Mouse (Mus musculus) thymus, adult 2 months (tissue): ENCODE data around the gene Dag1. TPM values are rescaled to one million over a fixed set of nuclear protein-coding genes. Genes with fewer than 3 reads are reported as not detected.

Experiments
- DNase-seq: peaks from one replicate; pipeline ENCODE4 v3.0.0; 2021
- H3K27ac ChIP-seq: fragments of 200-500 bp; 2 replicates; pipeline ENCODE4 v1.5.1; 2012; ENCODE audit warnings: low read length, control low read depth; ENCODE audit not compliant: control insufficient read depth, insufficient read depth
- H3K27me3 ChIP-seq: fragments of 200-500 bp; 2 replicates; pipeline ENCODE4 v1.6.1; 2012; ENCODE audit warnings: mild to moderate bottlenecking, low read length, moderate library complexity, mixed read lengths; ENCODE audit not compliant: control insufficient read depth, insufficient read depth
- H3K36me3 ChIP-seq: fragments of 200-500 bp; 2 replicates; pipeline ENCODE4 v1.6.1; 2012; ENCODE audit warnings: mild to moderate bottlenecking, low read length, moderate library complexity; ENCODE audit not compliant: control insufficient read depth, insufficient read depth
- H3K4me1 ChIP-seq: fragments of 200-500 bp; replicated peaks from 2 replicates; pipeline ENCODE4 v1.6.1; 2012; ENCODE audit warnings: low read length; ENCODE audit not compliant: control insufficient read depth, insufficient read depth
- H3K4me3 ChIP-seq: fragments of 200-500 bp; 2 replicates; pipeline ENCODE4 v1.5.1; 2012; ENCODE audit warnings: mild to moderate bottlenecking, low read length, control low read depth, moderate library complexity; ENCODE audit not compliant: control insufficient read depth, insufficient read depth
- CTCF ChIP-seq: fragments of 200-500 bp; IDR thresholded peaks from 2 replicates; pipeline ENCODE4 v1.5.1; 2012; ENCODE audit warnings: mild to moderate bottlenecking, control low read depth, low read length, moderate library complexity, borderline replicate concordance; ENCODE audit not compliant: control insufficient read depth, poor library complexity, insufficient read depth; ENCODE audit errors: extremely low read depth
- POLR2A ChIP-seq: fragments of 200-500 bp; IDR thresholded peaks from 2 replicates; pipeline ENCODE4 v1.6.1; 2012; ENCODE audit warnings: mild to moderate bottlenecking, low read length, control low read depth, moderate library complexity; ENCODE audit not compliant: control insufficient read depth, poor library complexity, insufficient read depth; ENCODE audit errors: extremely low read depth
- WGBS: fragments of 180-500 bp; shearing (Covaris S2); methylation state at CpG from one replicate; pipeline ENCODE4 v1.1.7; 2018; 5-methylcytosine and 5-hydroxymethylcytosine counted together
- polyA plus RNA-seq: library from polyadenylated mRNA; depleted of rRNA; stranded (reverse); fragments of >200 nt; gene quantifications from 2 replicates; pipeline ENCODE4 v1.2.3, GENCODE M21; 2012

The Dag1 gene
- polyA plus RNA-seq, 1 experiment, result 27.0 TPM

GRCm38 (mm10) chr9:108284410-108284809 lies 20.7 kb upstream of the Dag1 start:
- DNase-seq, result peak; percentile 79
- no peak overlapping the region for H3K27ac ChIP-seq
- no peaks in the 10 kb centered on the region for H3K27me3 ChIP-seq
- H3K36me3 ChIP-seq, result no peaks in the 10 kb centered on the region
- H3K4me3 ChIP-seq, result no peak overlapping the region
- no peaks in the 10 kb centered on the region for H3K4me1 ChIP-seq
- no peak for TF ChIP-seq CTCF
- TF ChIP-seq POLR2A, result no peak
- 6% methylated on average over 6 of the region's 6 CpGs for WGBS

GRCm38 (mm10) chr9:108280071-108280828 lies 16.5 kb upstream of the Dag1 start:
- no peak overlapping the region for H3K27ac ChIP-seq
- no peaks in the 10 kb centered on the region for H3K27me3 ChIP-seq
- no peak overlapping the region for H3K4me3 ChIP-seq
- H3K36me3 ChIP-seq, result no peaks in the 10 kb centered on the region
- no peak for DNase-seq
- WGBS, result 65% methylated on average over 8 of the region's 8 CpGs
- TF ChIP-seq POLR2A (no peak), CTCF (no peak)
- no peaks in the 10 kb centered on the region for H3K4me1 ChIP-seq

GRCm38 (mm10) chr9:108278697-108279450 lies 15.1 kb upstream of the Dag1 start:
- Histone ChIP-seq H3K4me3 (no peak overlapping the region), H3K4me1 (no peaks in the 10 kb centered on the region), H3K36me3 (no peaks in the 10 kb centered on the region), H3K27me3 (no peaks in the 10 kb centered on the region), H3K27ac (no peak overlapping the region)
- DNase-seq, result peak; percentile 48
- no peak for TF ChIP-seq CTCF
- TF ChIP-seq POLR2A, result no peak
- WGBS, result 79% methylated on average over 10 of the region's 10 CpGs

GRCm38 (mm10) chr9:108275331-108275659 lies 11.5 kb upstream of the Dag1 start:
- Histone ChIP-seq H3K4me3 (no peak overlapping the region), H3K36me3 (no peaks in the 10 kb centered on the region), H3K27ac (no peak overlapping the region), H3K27me3 (no peaks in the 10 kb centered on the region), H3K4me1 (no peaks in the 10 kb centered on the region)
- 77% methylated on average over 6 of the region's 6 CpGs for WGBS
- no peak for DNase-seq
- TF ChIP-seq CTCF, result no peak
- no peak for TF ChIP-seq POLR2A

- H3K4me1 ChIP-seq, result no peaks in the 10 kb centered on the region
- H3K36me3 ChIP-seq, result no peaks in the 10 kb centered on the region
- no peak for DNase-seq
- WGBS, result 85% methylated on average over 5 of the region's 5 CpGs
- H3K4me3 ChIP-seq, result no peak overlapping the region
- H3K27ac ChIP-seq, result no peak overlapping the region
- TF ChIP-seq CTCF, result no peak
- TF ChIP-seq POLR2A, result no peak
- H3K27me3 ChIP-seq, result no peaks in the 10 kb centered on the region
Measured at GRCm38 (mm10) chr9:108274476-108275330, 10.9 kb upstream of the Dag1 start.

GRCm38 (mm10) chr9:108273485-108273884 lies 9.7 kb upstream of the Dag1 start:
- no peak overlapping the region for H3K4me3 ChIP-seq
- H3K4me1 ChIP-seq, result no peaks in the 10 kb centered on the region
- H3K27ac ChIP-seq, result no peak overlapping the region
- H3K36me3 ChIP-seq, result no peaks in the 10 kb centered on the region
- no peak for DNase-seq
- H3K27me3 ChIP-seq, result no peaks in the 10 kb centered on the region
- 96% methylated on average over 4 of the region's 4 CpGs for WGBS
- TF ChIP-seq CTCF (no peak), POLR2A (no peak)
